Mouse (Mus musculus): ENCODE measurements around the gene Lhfpl2.

Gene Lhfpl2

GRCm38 (mm10) chr13:94066626-94067275 lies 9.2 kb downstream of the Lhfpl2 start:
- in situ Hi-C loops (cut with MboI, MseI): no loop called here

GRCm38 (mm10) chr13:94068308-94068707 lies 10.7 kb downstream of the Lhfpl2 start:
- in situ Hi-C loops (cut with MboI, MseI): no loop called here

GRCm38 (mm10) chr13:94069421-94070307 lies 12.1 kb downstream of the Lhfpl2 start:
- in situ Hi-C loops (cut with MboI, MseI): no loop called here

- in situ Hi-C loops (cut with MboI, MseI): no loop called here
Measured at GRCm38 (mm10) chr13:94070308-94070619, 12.7 kb downstream of the Lhfpl2 start.

- in situ Hi-C loops (cut with MboI, MseI): no loop called here
Measured at GRCm38 (mm10) chr13:94070927-94071326, 13.3 kb downstream of the Lhfpl2 start.

GRCm38 (mm10) chr13:94073046-94073715 lies 15.6 kb downstream of the Lhfpl2 start:
- in situ Hi-C loops (cut with MboI, MseI): no loop called here

- in situ Hi-C loops (cut with MboI, MseI): no loop called here
Measured at GRCm38 (mm10) chr13:94073716-94074115, 16.1 kb downstream of the Lhfpl2 start.

GRCm38 (mm10) chr13:94075181-94075580 lies 17.6 kb downstream of the Lhfpl2 start:
- in situ Hi-C loops (cut with MboI, MseI): no loop called here

GRCm38 (mm10) chr13:94077136-94078018 lies 19.8 kb downstream of the Lhfpl2 start:
- in situ Hi-C loops (cut with MboI, MseI): no loop called here

- in situ Hi-C loops (cut with MboI, MseI): no loop called here
Measured at GRCm38 (mm10) chr13:94083196-94083595, 25.6 kb downstream of the Lhfpl2 start.

GRCm38 (mm10) chr13:94084220-94085126 lies 26.9 kb downstream of the Lhfpl2 start:
- in situ Hi-C loops (cut with MboI, MseI): no loop called here

- in situ Hi-C loops (cut with MboI, MseI): no loop called here
Measured at GRCm38 (mm10) chr13:94086090-94086808, 28.7 kb downstream of the Lhfpl2 start.

- in situ Hi-C loops (cut with MboI, MseI): no loop called here
Measured at GRCm38 (mm10) chr13:94087061-94087460, 29.5 kb downstream of the Lhfpl2 start.

GRCm38 (mm10) chr13:94088788-94089187 lies 31.2 kb downstream of the Lhfpl2 start:
- in situ Hi-C loops (cut with MboI, MseI): no loop called here

- in situ Hi-C loops (cut with MboI, MseI): no loop called here
Measured at GRCm38 (mm10) chr13:94089286-94089685, 31.7 kb downstream of the Lhfpl2 start.

- in situ Hi-C loops (cut with MboI, MseI): no loop called here
Measured at GRCm38 (mm10) chr13:94091366-94091765, 33.8 kb downstream of the Lhfpl2 start.

GRCm38 (mm10) chr13:94094176-94094575 lies 36.6 kb downstream of the Lhfpl2 start:
- in situ Hi-C loops (cut with MboI, MseI): no loop called here

GRCm38 (mm10) chr13:94094625-94095024 lies 37.0 kb downstream of the Lhfpl2 start:
- in situ Hi-C loops (cut with MboI, MseI): no loop called here

- in situ Hi-C loops (cut with MboI, MseI): no loop called here
Measured at GRCm38 (mm10) chr13:94095202-94095601, 37.6 kb downstream of the Lhfpl2 start.

GRCm38 (mm10) chr13:94097667-94098066 lies 40.1 kb downstream of the Lhfpl2 start:
- in situ Hi-C loops (cut with MboI, MseI): no loop called here
